Mouse (Mus musculus) kidney, postnatal 4 days (tissue): ENCODE data around the gene Ranbp10.
"Not testable (repeated sequence)": the region's sequence is repeated elsewhere in the genome, so short reads cannot be mapped to it uniquely, and the experiment has no call there.

Experiments used
- DNase-seq, 2 experiments: peaks; one replicate each; pipeline ENCODE4 v3.0.0; 2021; ENCODE audit warnings: mixed read lengths in 2 of 2

Gene Ranbp10

DNA sequence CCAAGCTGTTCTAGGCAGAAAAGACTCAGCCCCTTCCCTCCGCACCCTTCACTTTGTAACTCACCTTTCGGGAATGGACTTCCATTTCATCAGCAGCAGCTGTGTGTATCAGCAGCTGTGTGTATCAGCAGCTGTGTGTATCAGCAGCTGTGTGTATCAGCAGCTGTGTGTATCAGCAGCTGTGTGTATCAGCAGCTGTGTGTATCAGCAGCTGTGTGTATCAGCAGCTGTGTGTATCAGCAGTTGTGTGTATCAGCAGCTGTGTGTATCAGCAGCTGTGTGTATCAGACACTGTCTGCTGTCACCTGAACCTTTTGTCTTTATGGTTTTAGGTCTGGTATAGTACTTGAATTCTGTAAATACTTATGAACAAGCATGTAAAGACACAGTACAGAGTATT, 6.6 kb upstream of the Ranbp10 start:
- DNase-seq: not testable (repeated sequence)

DNA sequence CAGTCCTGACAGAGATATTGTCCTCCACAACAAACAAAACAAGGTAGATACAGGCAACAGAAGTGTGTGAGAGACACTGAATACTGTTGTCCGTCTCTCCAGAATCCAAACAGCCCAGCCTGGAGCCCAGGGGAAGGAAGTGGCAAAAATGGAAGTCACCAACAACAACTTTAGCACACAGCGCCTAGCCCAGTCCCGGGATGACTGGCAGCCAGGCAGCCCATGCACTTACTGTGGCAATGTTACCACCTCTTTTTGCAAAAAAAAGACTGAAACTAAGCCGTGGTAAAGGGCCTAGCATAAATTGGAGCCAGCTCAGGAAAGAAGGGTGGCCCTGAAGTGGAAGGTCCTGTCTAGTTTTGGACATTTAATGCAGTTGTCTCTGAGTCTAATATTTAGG, 771 bp downstream of the Ranbp10 start:
- peak in 1 of 2 experiments; percentile 21 for DNase-seq

DNA sequence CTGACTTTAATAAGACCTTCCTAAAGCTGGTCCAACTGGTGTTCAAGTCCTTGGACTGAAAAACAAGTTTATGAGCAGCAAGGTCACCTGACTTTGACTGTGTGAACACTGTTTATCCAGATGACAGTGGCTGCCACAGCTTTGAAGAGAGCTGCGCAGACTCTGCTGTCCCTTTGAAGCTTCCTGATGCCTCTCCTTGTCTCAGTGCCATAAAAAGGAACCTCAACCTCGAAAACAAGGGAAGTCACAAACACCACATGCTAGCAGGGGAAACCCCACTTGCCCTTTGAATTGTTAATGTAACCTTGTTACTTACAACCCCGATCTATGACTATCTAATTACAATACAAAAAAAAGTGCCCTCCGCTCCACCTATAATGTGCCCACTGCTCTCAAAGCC, 1.6 kb downstream of the Ranbp10 start:
- no peak for DNase-seq

DNA sequence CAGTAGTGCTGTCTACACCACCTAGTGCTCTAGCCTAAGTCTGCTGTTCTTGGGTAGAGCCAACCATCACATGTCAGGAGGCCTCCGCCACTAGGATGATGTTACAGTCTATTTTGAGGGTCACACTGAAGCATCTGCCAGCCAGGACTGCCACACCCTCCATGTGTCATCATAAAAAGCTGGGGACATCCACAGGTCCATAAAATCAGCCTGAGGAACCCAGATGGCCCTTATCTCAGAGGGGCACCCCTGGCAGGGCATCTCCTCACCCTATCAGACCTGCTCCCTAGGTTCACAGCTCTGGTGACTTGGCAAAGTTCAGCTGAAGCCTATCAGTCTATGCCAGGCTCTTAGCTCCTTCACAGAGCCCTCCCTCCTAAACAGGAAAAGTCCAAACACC, 6.2 kb downstream of the Ranbp10 start:
- no peak for DNase-seq

DNA sequence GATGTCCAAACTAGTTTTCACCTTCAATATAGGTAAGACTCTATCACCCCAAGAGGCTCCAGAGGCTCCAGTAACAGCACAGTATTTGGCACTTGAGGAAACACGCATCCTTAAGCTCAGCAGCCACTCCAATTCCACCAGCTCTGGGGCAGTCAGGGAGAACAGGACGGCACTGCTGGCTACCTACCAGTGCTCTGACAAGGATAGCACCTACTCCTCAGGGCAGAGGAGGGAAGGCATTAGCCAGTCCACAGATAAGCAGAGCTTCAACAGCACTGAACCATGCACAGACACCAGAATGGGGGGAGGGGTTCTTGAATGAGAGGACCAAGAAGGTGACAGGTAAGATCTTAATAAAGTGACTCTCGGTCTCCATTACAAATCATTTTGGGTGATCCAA, 7.5 kb downstream of the Ranbp10 start:
- no peak for DNase-seq

DNA sequence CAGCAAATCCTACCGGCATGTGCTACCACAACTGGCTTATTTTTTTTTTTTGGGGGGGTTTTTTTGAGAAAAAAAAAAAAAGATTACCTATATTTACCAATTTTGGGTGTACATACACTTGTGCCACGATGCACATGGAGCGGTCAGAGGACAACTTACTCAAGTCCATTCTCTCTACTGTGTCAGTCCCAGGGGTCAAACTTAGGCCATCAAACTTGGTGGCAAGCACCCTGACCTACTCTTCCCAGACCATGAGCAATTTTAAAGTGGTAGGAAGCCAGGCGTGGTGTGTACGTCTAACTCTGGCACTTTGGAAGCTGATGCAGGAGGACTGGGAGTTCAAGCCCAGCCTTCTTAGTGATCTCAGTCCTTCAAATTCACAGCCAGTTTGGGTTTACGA, 13.9 kb downstream of the Ranbp10 start:
- no peak for DNase-seq

DNA sequence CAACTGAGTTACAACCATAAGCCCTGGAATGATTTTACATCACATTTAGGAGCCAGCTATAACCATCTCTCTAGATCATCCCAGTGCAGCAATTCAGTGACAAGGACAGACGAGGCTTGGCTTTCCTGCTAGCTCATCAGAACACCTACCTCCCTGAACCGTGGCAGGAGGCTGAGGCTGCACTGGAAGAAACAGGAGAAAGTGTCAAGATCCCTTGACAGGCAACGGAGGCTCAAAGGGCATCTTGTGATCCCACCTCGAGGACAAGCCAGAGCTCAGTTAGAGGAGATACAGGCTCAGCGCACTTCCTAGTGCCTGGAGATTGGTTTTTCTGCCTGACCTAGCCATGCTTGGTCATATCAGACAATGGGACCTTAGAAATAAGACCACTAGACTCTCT, 14.6 kb downstream of the Ranbp10 start:
- no peak for DNase-seq

DNA sequence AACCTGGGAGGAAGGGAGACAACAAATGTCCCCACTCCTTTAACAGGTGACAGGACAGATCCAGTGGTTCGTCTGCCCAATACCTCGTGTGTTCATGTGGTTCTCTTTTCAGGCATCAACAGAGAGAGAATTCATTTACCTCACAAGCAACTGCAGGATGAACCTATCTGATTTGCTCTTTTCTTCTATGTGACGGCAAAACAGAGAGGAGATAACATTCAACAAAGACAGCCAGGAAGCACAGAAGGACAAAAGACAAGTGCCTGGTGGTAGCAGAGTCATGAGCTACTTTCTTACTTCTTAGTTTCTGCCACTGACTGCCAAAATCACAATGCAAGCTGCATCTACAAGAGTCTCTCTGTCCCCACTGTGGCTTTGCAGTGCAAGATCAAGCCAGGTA, 15.6 kb downstream of the Ranbp10 start:
- no peak for DNase-seq

DNA sequence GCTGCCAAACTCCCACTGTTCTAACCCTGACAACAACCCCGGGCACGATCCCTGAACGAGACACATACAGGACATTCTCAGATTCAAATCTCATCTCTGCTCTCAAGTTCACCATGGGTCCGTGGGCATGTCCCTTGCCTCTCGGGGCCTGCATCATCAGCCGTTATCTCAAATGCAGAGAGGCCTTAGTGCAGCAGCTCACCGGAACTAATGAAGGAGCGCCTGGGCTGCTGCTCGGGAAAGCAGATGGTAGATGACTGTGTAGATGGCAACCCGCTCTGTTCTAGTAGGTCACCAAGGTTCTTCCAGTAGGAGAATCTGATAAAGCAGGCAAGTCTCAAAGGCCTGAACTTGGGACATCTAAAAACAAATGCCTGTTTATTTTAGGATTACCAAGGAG, 16.1 kb downstream of the Ranbp10 start:
- no peak for DNase-seq

DNA sequence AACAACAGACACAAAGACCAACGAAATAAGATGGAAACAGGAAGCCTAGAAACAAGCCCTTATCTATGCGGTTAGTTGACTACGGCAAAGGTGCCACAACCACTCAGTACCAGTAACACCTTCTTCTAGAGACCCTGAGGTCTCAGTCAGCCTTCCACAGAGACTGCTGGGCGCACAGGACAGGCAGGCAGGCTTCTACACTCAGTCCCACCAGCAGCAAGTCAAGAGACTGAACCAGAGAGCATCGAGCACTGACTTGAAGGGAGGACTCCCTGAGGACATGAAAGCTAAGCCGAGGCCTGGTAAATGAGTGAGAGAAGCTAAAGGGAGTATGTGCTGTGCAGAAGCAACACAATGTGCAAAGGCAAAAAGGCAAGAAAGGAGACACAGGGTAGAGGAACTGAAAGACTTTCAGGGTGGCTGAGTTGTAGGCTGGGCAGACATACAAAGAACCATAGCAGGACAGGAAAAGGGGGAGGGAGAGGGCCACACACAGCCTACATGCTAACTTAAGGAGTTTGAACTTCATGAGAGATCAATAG, 16.8 kb downstream of the Ranbp10 start:
- DNase-seq: no peak

DNA sequence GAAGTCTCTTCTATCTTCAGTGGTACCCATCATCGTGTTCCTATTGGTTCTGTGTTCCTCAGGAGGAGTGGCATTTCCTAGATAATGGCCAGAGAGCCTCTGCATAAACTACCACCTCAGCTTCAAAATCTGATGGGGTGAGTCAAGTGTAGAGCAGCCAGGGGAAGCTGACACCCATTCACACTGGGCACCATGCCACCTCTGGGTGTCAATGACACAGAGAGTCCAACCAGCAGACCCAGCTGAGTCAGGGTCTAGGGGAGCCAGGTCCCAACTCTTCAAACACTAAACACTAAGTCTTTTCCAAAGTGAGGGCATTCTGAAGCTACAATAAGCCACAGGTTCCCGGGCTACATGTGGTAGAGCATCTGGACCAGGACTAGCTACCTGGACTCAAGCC, 18.7 kb downstream of the Ranbp10 start:
- DNase-seq: peak in 1 of 2 experiments; percentile 26

DNA sequence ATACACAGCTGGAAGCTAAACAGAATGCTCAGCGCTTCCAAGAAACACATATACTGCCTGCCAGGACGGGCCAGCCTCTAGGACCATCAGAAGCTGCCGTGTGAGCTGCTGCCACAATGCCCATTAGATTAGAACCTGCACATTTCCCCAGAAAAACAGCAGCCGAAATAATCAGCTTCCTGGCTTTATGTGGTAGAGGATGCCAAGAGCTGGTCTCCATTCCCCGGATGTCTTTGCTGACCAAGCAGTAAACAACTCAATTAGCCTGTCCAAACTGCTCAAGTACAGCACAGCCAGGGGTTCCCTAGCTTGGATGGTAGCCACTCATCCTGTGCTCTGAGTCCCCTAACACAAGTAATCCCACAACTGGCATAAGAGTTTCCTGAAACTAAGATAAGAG, 19.4 kb downstream of the Ranbp10 start:
- DNase-seq: peak in 1 of 2 experiments; percentile 30

DNA sequence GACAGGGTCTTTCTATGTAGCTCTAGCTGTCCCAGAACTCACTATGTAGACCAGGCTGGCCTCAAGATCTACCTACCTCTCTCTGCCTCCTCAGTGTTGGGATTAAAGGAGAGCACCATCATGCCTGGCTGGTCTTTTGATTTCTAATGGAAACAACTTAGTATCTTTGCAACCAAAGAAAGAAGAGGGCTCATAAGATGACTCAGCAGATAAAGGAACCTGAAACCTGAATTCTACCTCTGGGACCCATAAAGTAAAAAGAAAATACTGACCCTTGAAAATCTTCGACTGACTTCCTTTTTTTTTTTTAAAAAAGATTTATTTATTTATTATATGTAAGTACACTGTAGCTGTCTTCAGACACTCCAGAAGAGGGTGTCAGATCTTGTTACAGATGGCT, 21.2 kb downstream of the Ranbp10 start:
- no peak for DNase-seq

DNA sequence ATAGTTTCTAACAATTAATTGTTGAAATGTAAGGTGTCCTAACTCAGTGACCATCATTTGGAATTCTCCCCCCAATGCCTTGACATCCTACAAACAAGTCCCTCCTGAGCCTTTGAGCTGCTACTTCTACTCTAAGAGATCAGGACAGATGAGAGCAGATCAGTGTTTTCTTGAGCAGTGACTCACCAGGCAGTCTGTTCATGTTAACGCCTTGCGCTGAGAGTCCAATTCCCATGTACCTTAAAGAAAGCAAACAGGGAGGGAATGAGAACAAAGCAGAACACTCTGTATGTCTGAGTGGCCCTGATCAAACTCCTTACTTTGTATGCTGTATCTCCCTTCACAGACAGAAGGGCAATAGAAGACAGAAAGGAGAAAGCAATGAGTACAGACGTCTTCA, 21.8 kb downstream of the Ranbp10 start:
- DNase-seq: no peak

DNA sequence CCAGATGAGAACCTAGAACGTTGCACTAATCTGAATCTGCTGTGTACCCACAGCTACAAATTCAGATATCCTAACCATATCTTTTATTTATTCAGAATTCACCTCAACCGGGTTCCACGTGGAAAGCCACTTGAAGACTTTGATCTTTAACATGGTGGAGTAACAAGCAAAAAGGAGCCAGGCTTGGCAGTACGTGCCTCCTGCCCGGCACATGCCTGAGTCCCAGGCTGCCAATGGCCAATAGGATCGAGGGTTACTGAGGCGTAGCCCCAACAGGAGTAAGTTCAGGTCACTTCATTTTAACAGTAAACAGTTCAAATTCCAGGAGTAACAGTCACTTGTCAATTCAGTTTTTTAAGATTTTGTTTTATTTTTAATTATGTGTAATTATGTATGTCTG, 22.4 kb downstream of the Ranbp10 start:
- DNase-seq: peak; percentile 25 to 48

DNA sequence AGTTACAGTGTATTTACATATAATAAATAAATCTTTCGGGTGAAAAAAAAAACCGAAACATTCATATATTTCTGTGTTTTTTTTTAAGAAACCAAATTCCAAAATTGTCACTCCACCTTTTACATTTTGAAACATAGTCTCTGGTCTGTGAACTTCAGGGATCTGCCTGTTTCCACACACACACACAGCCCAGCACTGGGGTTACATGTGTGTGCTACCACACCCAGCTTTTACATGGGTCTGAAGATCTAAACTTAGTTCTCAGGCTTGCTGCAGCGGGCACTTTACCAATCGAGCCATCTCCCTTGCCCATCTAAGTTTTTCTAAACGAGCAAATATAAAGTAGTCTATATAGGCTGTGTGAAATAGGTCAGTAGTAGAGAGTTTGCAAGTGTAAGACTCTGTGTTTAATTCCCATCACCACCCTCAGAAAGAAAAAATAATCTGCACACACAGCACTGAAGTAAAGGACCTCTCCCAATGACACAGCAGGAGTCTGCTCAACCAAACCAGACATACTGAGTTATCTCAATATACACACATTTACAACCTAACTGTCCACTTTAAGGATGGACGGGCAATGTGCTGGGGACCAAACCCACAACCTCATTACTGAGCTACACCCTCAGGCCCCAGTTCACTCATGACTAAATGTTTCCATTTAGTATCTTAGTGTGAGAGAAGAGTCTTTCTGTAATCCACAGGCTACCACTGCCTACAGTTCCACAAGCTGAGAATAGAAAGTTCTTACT, 25.8 kb downstream of the Ranbp10 start:
- DNase-seq: no peak

DNA sequence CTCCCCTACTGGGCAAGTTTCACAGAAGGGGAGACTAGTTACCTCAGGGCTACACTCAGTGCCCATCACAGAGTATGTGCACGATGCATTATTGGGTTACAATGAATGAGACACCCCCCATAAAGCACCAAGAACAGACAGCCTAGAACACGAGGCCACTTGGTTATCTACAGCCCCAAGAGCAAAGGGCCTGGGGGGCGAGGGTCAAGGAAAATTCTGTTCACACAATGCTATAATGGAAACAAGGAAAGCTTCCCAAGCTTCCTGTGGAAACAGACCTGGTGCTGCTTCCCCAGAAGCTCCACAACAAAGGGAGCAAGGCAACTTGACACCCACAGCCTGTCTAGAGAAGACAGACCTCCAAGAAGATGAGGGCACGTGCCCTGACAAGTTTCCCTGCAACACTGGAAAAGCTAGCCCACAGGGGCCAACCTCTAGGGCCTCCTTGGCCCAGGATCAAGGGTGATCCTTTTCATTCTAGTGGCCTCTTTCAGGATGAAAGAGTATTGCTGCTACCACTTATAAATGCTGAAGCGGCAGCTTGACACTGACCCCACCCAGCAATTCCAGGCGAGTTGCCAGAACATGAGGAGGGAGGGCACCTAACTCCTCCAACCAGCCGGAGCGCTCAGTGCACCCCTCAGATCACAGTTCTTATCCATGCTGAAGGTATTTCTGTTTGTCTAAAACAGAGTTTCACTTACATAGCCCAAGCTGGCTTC, 27.9 kb downstream of the Ranbp10 start:
- peak; percentile 81 to 88 for DNase-seq

DNA sequence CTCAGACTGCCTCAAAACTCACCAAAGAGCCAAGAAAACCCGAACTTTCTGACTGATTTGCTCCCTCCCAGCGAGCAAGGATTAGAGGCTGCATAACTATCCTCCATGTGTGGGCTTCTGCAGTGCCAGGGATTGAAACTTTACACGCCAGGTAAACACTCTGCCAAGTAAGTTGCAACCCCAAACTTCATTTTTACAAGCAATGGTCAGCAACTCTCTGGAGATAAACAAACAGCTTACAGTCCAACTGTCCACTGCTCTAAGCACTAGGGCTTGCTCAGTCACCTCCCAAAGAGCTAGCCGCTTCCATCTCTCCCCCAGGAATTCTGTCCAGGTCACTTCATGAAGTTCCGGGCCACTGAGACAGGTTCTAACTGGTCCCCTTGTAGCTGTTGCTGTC, 28.7 kb downstream of the Ranbp10 start:
- no peak for DNase-seq

DNA sequence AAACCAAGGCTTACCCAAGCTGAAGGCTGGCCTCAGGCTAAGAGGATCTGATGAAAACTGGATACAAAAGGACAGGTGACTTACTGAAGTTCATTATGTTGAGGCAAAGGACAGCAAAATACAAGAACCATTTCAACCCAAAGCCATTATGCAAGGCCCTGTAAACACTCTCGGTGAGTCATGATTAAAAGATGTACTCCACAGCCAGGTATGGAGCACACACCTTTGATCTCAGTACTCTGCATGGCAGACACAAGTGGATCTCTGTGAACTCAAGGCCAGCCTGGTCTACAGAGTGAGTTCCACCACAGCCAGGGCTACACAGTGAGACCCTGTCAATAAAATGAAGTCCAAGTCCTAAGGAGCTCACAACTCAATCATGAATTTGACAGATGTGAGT, 31.4 kb downstream of the Ranbp10 start:
- no peak for DNase-seq

DNA sequence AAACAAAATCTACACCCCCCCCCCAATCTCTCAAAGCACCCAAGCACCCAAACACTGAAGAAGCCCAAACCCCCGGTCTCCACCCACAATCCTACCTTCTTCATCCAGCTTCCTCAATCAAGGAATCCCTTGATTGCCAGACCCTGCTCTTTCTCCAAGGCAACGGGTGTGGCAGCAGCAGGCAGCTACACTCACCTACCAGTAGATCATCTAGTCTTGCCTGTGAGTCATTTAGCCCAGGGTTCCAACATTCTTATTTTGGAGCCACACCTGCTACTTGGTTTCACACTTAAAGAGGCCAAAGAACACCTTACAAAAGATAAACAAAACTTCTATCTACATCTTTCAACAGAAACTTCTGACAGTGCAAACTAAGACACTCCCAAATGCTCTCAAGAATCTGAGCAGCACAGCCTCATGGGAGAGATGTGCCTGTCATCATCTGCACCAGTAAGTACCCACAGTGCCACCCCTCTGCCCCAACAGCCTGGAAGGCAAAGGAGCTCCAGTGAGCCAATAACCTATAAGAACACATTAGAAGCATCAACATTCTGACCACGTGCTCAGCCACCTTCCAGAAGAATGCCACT, 33.0 kb downstream of the Ranbp10 start:
- no peak for DNase-seq

DNA sequence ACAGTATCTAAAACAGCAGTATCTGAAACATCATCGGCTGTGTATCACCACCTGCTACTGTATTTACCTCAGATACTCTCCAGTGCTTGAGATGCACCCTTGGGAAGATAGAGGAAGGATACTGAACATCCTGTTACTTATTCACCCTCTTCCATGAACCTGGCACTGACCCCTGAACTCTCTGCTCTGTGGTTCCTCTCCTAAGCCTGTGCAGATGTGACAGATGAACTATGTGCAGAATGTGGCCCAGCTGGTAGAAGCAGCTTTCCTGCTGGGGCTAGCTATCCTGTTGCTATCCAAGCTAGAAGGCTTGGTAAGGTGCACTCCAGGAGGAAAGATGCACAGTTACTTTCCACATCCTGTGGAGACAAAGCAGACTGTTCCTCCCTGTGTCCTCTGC, 33.8 kb downstream of the Ranbp10 start:
- DNase-seq: no peak

DNA sequence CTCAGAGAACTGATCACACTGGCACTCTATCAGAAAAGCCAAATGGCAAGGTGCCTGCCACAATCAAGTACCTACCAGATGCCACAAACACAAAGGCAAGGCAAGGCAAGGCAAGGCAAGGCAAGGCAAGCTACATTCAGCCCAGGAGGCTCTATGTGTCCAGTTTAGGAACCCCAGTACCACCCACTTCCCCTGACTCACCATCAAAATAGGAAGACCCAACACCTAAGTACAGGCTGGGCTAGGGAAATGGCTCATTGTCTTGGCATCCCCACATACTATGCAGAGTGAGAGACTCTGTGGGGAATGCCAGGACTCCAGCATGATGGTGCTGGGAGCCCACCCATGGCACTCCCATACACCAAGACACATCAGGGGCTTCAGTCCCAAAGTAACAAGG, 37.5 kb downstream of the Ranbp10 start:
- no peak for DNase-seq

DNA sequence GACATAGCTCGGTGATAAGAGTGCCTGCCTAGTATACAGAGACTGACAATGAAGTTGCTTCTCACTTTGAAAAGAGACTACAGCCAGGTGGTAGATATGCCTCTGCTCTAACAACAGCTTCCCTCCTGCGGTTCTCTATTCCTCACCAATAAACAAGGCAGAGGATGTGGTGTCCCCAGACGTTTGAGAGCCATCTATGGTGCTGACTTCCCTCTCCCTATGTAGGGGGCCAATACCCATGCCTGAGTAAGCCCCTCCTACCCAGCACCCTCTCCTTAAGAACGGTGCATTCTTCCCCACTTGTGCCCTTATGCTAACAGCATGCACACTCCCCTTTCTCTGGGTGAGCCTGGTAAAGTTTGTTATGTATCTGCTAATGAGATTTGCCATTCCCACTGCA, 38.2 kb downstream of the Ranbp10 start:
- no peak for DNase-seq

DNA sequence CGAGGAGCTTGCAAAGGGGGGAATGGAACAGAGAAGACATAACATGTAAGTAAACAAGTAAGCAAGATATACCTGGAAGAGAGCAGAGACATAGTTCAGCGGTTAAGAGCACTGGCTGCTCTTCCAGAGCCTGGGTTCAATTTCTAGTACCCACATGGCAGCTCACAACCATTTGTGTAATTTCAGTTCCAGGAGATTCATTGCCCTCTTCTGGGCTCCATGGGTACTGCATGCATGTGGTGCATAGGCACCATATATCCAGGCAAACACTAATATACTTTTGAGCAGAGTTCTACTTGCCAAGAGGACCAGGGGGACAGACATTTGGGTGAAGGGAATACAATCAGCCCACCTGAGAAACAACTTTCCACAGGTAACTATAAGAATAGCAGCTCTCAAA, 38.9 kb downstream of the Ranbp10 start:
- DNase-seq: peak; percentile 79 to 80
